Mouse (Mus musculus): ENCODE measurements at regions not wholly inside any gene's neighbourhood (a gene's known extent, or its start where the extent isn't known, plus 50 kb on each side); places are given as distances from the start of the nearest gene placed in this dataset.

- TF ChIP-seq CTCF (IDR thresholded peaks at IDR 0.05; ENCODE audit: borderline replicate concordance, insufficient read depth, low read depth, low read length) (no peak), POLR2A (IDR thresholded peaks at IDR 0.05; ENCODE audit: borderline replicate concordance, insufficient read depth, low read length) (no peak)
Measured at GRCm38 (mm10) chr16:86461073-86461472, 559.4 kb upstream of the Adamts5 start.
